Mouse (Mus musculus) T-helper 1 cell (primary cell): ENCODE measurements around the gene Vmn2r10.
"Not testable (repeated sequence)": the region's sequence is repeated elsewhere in the genome, so short reads cannot be mapped to it uniquely, and the experiment has no call there.

ENCODE experiments used
- in situ Hi-C: fragments of 300-600 bp; cut with MboI, MseI; formaldehyde crosslinking; loops from one replicate; pipeline ENCODE4 v1.15.1; 2025; ENCODE audit warnings: high pct_unique_total_duplicates

Gene Vmn2r10

GRCm38 (mm10) chr5:109006427-109006826, at the start of gene Vmn2r10:
Vmn2r10 (minus strand) TSS chr5:109006527.
- in situ Hi-C loops = not testable (repeated sequence)

- in situ Hi-C loops = no loop called here
These were observed 49.0 kb upstream of the Vmn2r10 start for GRCm38 (mm10) chr5:109055286-109055685.

DNA sequence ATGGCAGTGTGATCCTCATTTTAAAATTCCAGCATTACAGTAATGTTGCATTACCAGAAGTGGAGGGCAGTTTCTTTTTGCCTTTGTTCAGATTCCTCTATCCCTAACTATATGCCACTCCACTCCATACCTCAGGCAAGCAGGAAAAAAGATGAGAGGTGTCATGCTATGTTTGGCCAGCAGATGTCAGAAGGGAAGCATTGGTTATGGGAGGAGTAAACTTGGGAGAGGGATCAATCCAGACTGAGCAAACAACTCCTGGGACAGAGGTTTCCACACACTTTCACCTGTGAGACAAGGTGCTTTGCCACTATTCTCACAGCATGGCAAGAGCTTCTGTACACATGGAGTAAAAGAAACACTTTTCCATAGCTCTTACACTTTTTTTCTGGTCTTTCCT, 26.3 kb upstream of the Vmn2r10 start:
- in situ Hi-C loops = no loop called here

GRCm38 (mm10) chr5:108988924-108989323, 17.4 kb downstream of the Vmn2r10 start:
- in situ Hi-C loops = no loop called here
